Mouse (Mus musculus) embryonic facial prominence, embryonic 11.5 days (tissue): ENCODE results near the gene Nbr1. TPM values are rescaled to one million over a fixed set of nuclear protein-coding genes. Genes with fewer than 3 reads are reported as not detected.

Experiments used
- ATAC-seq: fragments of 200-750 bp; cut with Nextera tagmentation; replicated peaks from 2 replicates; pipeline ENCODE4 v1.8.0; 2017; ENCODE audit warnings: low read depth; ENCODE audit not compliant: insufficient number of reproducible peaks, low FRiP score, low TSS enrichment
- DNase-seq: peaks from one replicate; pipeline ENCODE4 v3.0.0-alpha.2; 2015; ENCODE audit warnings: low spot score
- H3K27ac ChIP-seq: fragments of 300-500 bp; sonication (generic); replicated peaks from 2 replicates; pipeline ENCODE4 v1.5.1; 2014; ENCODE audit warnings: mild to moderate bottlenecking, low read depth, low read length, control low read depth
- H3K27me3 ChIP-seq: fragments of 300-500 bp; sonication (generic); 2 replicates; pipeline ENCODE4 v1.6.1; 2014; ENCODE audit warnings: mild to moderate bottlenecking, low read length, moderate library complexity, mixed read lengths; ENCODE audit not compliant: control insufficient read depth, insufficient read depth
- H3K36me3 ChIP-seq: fragments of 300-500 bp; sonication (generic); replicated peaks from 2 replicates; pipeline ENCODE4 v1.6.1; 2014; ENCODE audit warnings: low read depth, mild to moderate bottlenecking, low read length, moderate library complexity, mixed read lengths; ENCODE audit not compliant: control insufficient read depth, insufficient read depth
- H3K4me1 ChIP-seq: fragments of 300-500 bp; sonication (generic); 2 replicates; pipeline ENCODE4 v1.6.1; 2014; ENCODE audit warnings: low read length, mixed read lengths; ENCODE audit not compliant: control insufficient read depth, insufficient read depth
- H3K4me2 ChIP-seq: fragments of 300-500 bp; sonication (generic); 2 replicates; pipeline ENCODE4 v1.6.1; 2014; ENCODE audit warnings: low read depth, mild to moderate bottlenecking, control low read depth, low read length, moderate library complexity
- H3K4me3 ChIP-seq: fragments of 300-500 bp; sonication (generic); 2 replicates; pipeline ENCODE4 v1.5.1; 2014; ENCODE audit warnings: low read depth, low read length, control low read depth
- H3K9ac ChIP-seq: fragments of 300-500 bp; sonication (generic); replicated peaks from 2 replicates; pipeline ENCODE4 v1.6.1; 2014; ENCODE audit warnings: mild to moderate bottlenecking, control low read depth, low read length
- H3K9me3 ChIP-seq: fragments of 300-500 bp; sonication (generic); replicated peaks from 2 replicates; pipeline ENCODE4 v1.6.1; 2016; ENCODE audit warnings: mild to moderate bottlenecking, low read length, inconsistent platforms, mixed read lengths; ENCODE audit not compliant: control insufficient read depth
- WGBS: fragments of 180-500 bp; shearing (Covaris S2); extraction: QIAGEN DNeasy Blood & Tissue Kit; methylation state at CpG from one replicate; pipeline ENCODE4 v1.1.7; 2014; 5-methylcytosine and 5-hydroxymethylcytosine counted together
- polyA plus RNA-seq: library from polyadenylated mRNA; unstranded; fragments of >200 nt; fragmentation: Nextera tagmentation; extraction: Ambion mirVana; gene quantifications from 2 replicates; pipeline ENCODE4 v1.2.1, GENCODE M21; 2014

Gene Nbr1
- 69.2 and 74.1 TPM in 2 replicates for polyA plus RNA-seq

- WGBS: under 1% methylated on average over 43 of the region's 43 CpGs
- peak; percentile 100 for DNase-seq
Observed at GRCm38 (mm10) chr11:101551751-101552475, at the start of gene Nbr1, which contains the start of gene Brca1. Gene Nbr1, plus strand, starts transcription at chr11:101552149. Gene Brca1, minus strand, starts transcription at chr11:101551955.

GRCm38 (mm10) chr11:101506269-101506780 is 45.6 kb upstream of the Nbr1 start:
- Histone ChIP-seq H3K27me3 (no peaks in the 10 kb centered on the region), H3K9ac (no peak overlapping the region), H3K36me3 (no peaks in the 10 kb centered on the region; the same call in none of the 2 replicates), H3K4me3 (no peak overlapping the region), H3K4me2 (no peak overlapping the region), H3K9me3 (no peaks in the 10 kb centered on the region), H3K4me1 (no peaks in the 10 kb centered on the region), H3K27ac (no peak overlapping the region)
- ATAC-seq: no peak
- DNase-seq: no peak
- 95% methylated on average over 5 of the region's 5 CpGs for WGBS

More at GRCm38 (mm10) chr11:101551751-101552475, at the start of gene Nbr1, which contains the start of gene Brca1:
- Histone ChIP-seq H3K4me3 (peak within 1 kb of the TSS; percentile 72), H3K36me3 (no peaks in the 10 kb centered on the region), H3K27me3 (no peaks in the 10 kb centered on the region), H3K9ac (peak within 1 kb of the TSS; percentile 78), H3K4me2 (peak within 1 kb of the TSS; percentile 72), H3K27ac (peak within 1 kb of the TSS; percentile 73), H3K4me1 (no peaks in the 10 kb centered on the region), H3K9me3 (no peaks in the 10 kb centered on the region)
- peak; percentile 78 for ATAC-seq

- DNase-seq: no peak
- no peak overlapping the region for H3K27ac ChIP-seq
- no peak for ATAC-seq
- H3K27me3 ChIP-seq: no peaks in the 10 kb centered on the region
- WGBS: 96% methylated on average over 7 of the region's 7 CpGs
- no peak overlapping the region for H3K4me2 ChIP-seq
- H3K36me3 ChIP-seq: peaks cover 2% of the 10 kb centered on the region
- no peak overlapping the region for H3K4me3 ChIP-seq
- H3K9ac ChIP-seq: no peak overlapping the region
- H3K9me3 ChIP-seq: no peaks in the 10 kb centered on the region
- H3K4me1 ChIP-seq: no peaks in the 10 kb centered on the region
Observed at GRCm38 (mm10) chr11:101507090-101507489, 44.9 kb upstream of the Nbr1 start.

GRCm38 (mm10) chr11:101518937-101519336 is 33.0 kb upstream of the Nbr1 start:
- Histone ChIP-seq H3K36me3 (peaks cover 3% of the 10 kb centered on the region; the same call in 1 of the 2 replicates), H3K4me2 (no peak overlapping the region), H3K9ac (no peak overlapping the region), H3K27ac (no peak overlapping the region), H3K4me1 (no peaks in the 10 kb centered on the region), H3K27me3 (no peaks in the 10 kb centered on the region), H3K9me3 (no peaks in the 10 kb centered on the region), H3K4me3 (no peak overlapping the region)
- no peak for ATAC-seq
- 83% methylated on average over 5 of the region's 5 CpGs for WGBS
- DNase-seq: no peak

- Histone ChIP-seq H3K4me3 (no peak overlapping the region), H3K9ac (no peak overlapping the region), H3K4me2 (no peak overlapping the region), H3K27me3 (no peaks in the 10 kb centered on the region), H3K36me3 (peaks cover 3% of the 10 kb centered on the region; the same call in 1 of the 2 replicates), H3K4me1 (no peaks in the 10 kb centered on the region), H3K27ac (no peak overlapping the region), H3K9me3 (no peaks in the 10 kb centered on the region)
- WGBS: 90% methylated on average over 6 of the region's 6 CpGs
- ATAC-seq (no peak), DNase-seq (no peak)
Observed at GRCm38 (mm10) chr11:101519364-101519763, 32.6 kb upstream of the Nbr1 start.

- no peak overlapping the region for H3K27ac ChIP-seq
- H3K4me1 ChIP-seq: no peaks in the 10 kb centered on the region
- no peak overlapping the region for H3K4me3 ChIP-seq
- 94% methylated on average over 8 of the region's 8 CpGs for WGBS
- no peaks in the 10 kb centered on the region for H3K27me3 ChIP-seq
- ATAC-seq (no peak), DNase-seq (no peak)
- H3K9ac ChIP-seq: no peak overlapping the region
- no peaks in the 10 kb centered on the region for H3K9me3 ChIP-seq
- no peaks in the 10 kb centered on the region; the same call in 1 of the 2 replicates for H3K36me3 ChIP-seq
- no peak overlapping the region for H3K4me2 ChIP-seq
Observed at GRCm38 (mm10) chr11:101524446-101524845, 27.5 kb upstream of the Nbr1 start.

GRCm38 (mm10) chr11:101525056-101525455 is 26.9 kb upstream of the Nbr1 start:
- ATAC-seq: no peak

GRCm38 (mm10) chr11:101525936-101526595 is 25.9 kb upstream of the Nbr1 start:
- Histone ChIP-seq H3K4me3 (no peak overlapping the region), H3K36me3 (no peaks in the 10 kb centered on the region; the same call in 1 of the 2 replicates), H3K4me2 (no peak overlapping the region), H3K9ac (no peak overlapping the region), H3K27ac (no peak overlapping the region), H3K4me1 (no peaks in the 10 kb centered on the region), H3K9me3 (no peaks in the 10 kb centered on the region), H3K27me3 (no peaks in the 10 kb centered on the region)
- ATAC-seq (no peak), DNase-seq (no peak)
- 92% methylated on average over 9 of the region's 9 CpGs for WGBS

More at GRCm38 (mm10) chr11:101525056-101525455, 26.9 kb upstream of the Nbr1 start:
- no peaks in the 10 kb centered on the region for H3K27me3 ChIP-seq
- no peaks in the 10 kb centered on the region for H3K9me3 ChIP-seq
- no peaks in the 10 kb centered on the region for H3K4me1 ChIP-seq
- 94% methylated on average over 10 of the region's 10 CpGs for WGBS
- no peak for DNase-seq
- H3K4me3 ChIP-seq: no peak overlapping the region
- no peak overlapping the region for H3K4me2 ChIP-seq
- no peaks in the 10 kb centered on the region; the same call in 1 of the 2 replicates for H3K36me3 ChIP-seq
- H3K9ac ChIP-seq: no peak overlapping the region
- H3K27ac ChIP-seq: no peak overlapping the region
